ENCODE assay signal across 30 mouse cellular contexts in genomic region chr7:90440044-90440443, GRCm38 (mm10). TPM values are rescaled to one million over a fixed set of nuclear protein-coding genes. Genes with fewer than 3 reads are reported as not detected.
"Had no signal": no experiment of that assay in that cellular context is flagged by ENCODE, and none has a peak within 500 bp of the region (broad histone marks: within the 10 kb centered on the region; RNA-seq: fewer than 3 reads in every experiment).

No protein-coding gene starts in this region.

- H3K4me3 ChIP-seq: embryonic facial prominence, embryonic 10.5 days; embryonic facial prominence, embryonic 12.5 days; embryonic facial prominence, embryonic 13.5 days; embryonic facial prominence, embryonic 15.5 days; erythroblast, embryonic 14.5 days; forebrain, embryonic 10.5 days; forebrain, embryonic 12.5 days; forebrain, embryonic 13.5 days; forebrain, embryonic 15.5 days; gastrocnemius, adult 2 months; heart, adult 2 months had no signal

- H3K36me3 ChIP-seq: embryonic facial prominence, embryonic 10.5 days; embryonic facial prominence, embryonic 12.5 days; embryonic facial prominence, embryonic 13.5 days; embryonic facial prominence, embryonic 15.5 days; forebrain, embryonic 12.5 days; forebrain, embryonic 15.5 days had no signal

- ATAC-seq: forebrain, embryonic 13.5 days; forebrain, embryonic 14.5 days; forebrain, embryonic 15.5 days; forebrain, embryonic 16.5 days; forebrain, postnatal 0 days had no signal

- H3K9me3 ChIP-seq: embryonic facial prominence, embryonic 10.5 days; embryonic facial prominence, embryonic 12.5 days; embryonic facial prominence, embryonic 13.5 days; embryonic facial prominence, embryonic 15.5 days; forebrain, embryonic 10.5 days; forebrain, embryonic 12.5 days; forebrain, embryonic 13.5 days; forebrain, embryonic 15.5 days had no signal

- H3K4me1 ChIP-seq: embryonic facial prominence, embryonic 10.5 days; embryonic facial prominence, embryonic 12.5 days; embryonic facial prominence, embryonic 15.5 days had no signal

- H3K9ac ChIP-seq: embryonic facial prominence, embryonic 12.5 days; embryonic facial prominence, embryonic 13.5 days; embryonic facial prominence, embryonic 15.5 days; forebrain, embryonic 12.5 days; forebrain, embryonic 13.5 days; forebrain, embryonic 15.5 days; forebrain, postnatal 0 days had no signal

- DNase-seq: cerebellum, adult 8-10 months; cerebellum, adult 9-10 months; cerebellum, adult 9-11 months; cerebellum, postnatal 10 days; cerebellum, postnatal 14 days; cerebellum, postnatal 25 days; cerebellum, postnatal 36 days; embryo, embryonic 11 days; forebrain, postnatal 0 days; gastrocnemius, adult 2 months; gastrocnemius, postnatal 10 days; gastrocnemius, postnatal 14 days; gastrocnemius, postnatal 25 days; gastrocnemius, postnatal 36 days; heart, adult 11 months; heart, adult 18-20 months; heart, adult 2 months had no signal

- H3K4me2 ChIP-seq: embryonic facial prominence, embryonic 12.5 days; embryonic facial prominence, embryonic 13.5 days; embryonic facial prominence, embryonic 15.5 days; forebrain, embryonic 12.5 days; forebrain, embryonic 13.5 days; forebrain, embryonic 15.5 days had no signal

- H3K27ac ChIP-seq: embryonic facial prominence, embryonic 10.5 days; embryonic facial prominence, embryonic 12.5 days; embryonic facial prominence, embryonic 13.5 days; embryonic facial prominence, embryonic 15.5 days; forebrain, embryonic 10.5 days; forebrain, embryonic 12.5 days; forebrain, embryonic 13.5 days; forebrain, embryonic 15.5 days; gastrocnemius, adult 2 months; heart, adult 2 months had no signal

- H3K27me3 ChIP-seq: embryonic facial prominence, embryonic 12.5 days; embryonic facial prominence, embryonic 13.5 days; embryonic facial prominence, embryonic 15.5 days; forebrain, embryonic 12.5 days; forebrain, embryonic 13.5 days; forebrain, embryonic 15.5 days had no signal

RNA-seq across cellular contexts. Expression of gene Ccdc89, which starts 13.7 kb away (rescaled TPM):
- total RNA-seq: gastrocnemius, adult 2 months; gastrocnemius, adult 8-10 months; gastrocnemius, postnatal 36 days; granulocyte monocyte progenitor cell, adult 5-6 weeks had no signal
- polyA plus RNA-seq: erythroblast, embryonic 14.5 days had no signal

RNA-seq across cellular contexts. Expression of gene Dlg2, which starts 36.4 kb away (rescaled TPM):
- polyA plus RNA-seq: erythroblast, embryonic 14.5 days had no signal
